Mouse (Mus musculus) testis, adult 2 months (tissue): Measurements from ENCODE around the gene Ednrb.

ENCODE experiments used
- CTCF ChIP-seq: fragments of 200-500 bp; IDR thresholded peaks from 2 replicates; pipeline ENCODE4 v1.5.1; 2012; ENCODE audit warnings: low read depth, mild to moderate bottlenecking, inconsistent platforms, low read length, moderate library complexity; ENCODE audit not compliant: control insufficient read depth, insufficient read depth, insufficient replicate concordance
- POLR2A ChIP-seq: fragments of 200-500 bp; IDR thresholded peaks from 2 replicates; pipeline ENCODE4 v1.6.1; 2012; ENCODE audit warnings: low read depth, mild to moderate bottlenecking, inconsistent platforms, low read length, moderate library complexity; ENCODE audit not compliant: control insufficient read depth

DNA sequence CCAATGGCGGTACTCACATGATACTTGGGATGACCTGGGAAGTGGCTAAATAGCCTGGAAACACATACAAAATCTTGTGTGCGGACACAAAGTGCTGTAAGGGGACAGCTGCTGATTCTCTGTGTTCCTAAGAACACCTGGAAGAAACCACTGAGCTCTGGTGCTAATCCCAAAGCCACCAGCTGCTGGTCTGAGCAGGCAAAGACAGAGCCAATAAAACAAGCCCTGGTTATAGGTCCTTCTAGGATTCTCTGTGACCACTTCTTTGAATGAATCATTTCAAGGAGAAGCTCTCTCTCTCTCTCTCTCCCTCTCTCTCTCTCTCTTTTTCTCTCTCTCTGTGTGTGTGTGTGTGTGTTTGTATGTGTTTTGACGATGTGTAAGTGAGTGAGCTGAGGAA is 47.1 kb downstream of the Ednrb start:
- TF ChIP-seq POLR2A (no peak), CTCF (no peak)
